Mouse (Mus musculus): Measurements from ENCODE around the gene Gng4. TPM values are rescaled to one million over a fixed set of nuclear protein-coding genes. Genes with fewer than 3 reads are reported as not detected.
A peak's percentile ranks its signal among the peaks of the same experiment; 100 is the strongest.

Gng4 gene
- polyA plus RNA-seq, 1 experiment from 2014 or later: not detected

- H3K27me3 ChIP-seq (ENCODE audit: insufficient read depth, low read length): peaks cover 12% of the 10 kb centered on the region
- TF ChIP-seq CTCF (IDR thresholded peaks at IDR 0.05; ENCODE audit: low read depth) (no peak), EP300 (IDR thresholded peaks at IDR 0.05; ENCODE audit: low read depth) (no peak)
- H3K9me3 ChIP-seq (ENCODE audit: low read length): no peaks in the 10 kb centered on the region
- ATAC-seq (no peak), DNase-seq (no peak)
- no peak overlapping the region for H3K9ac ChIP-seq (replicated peaks)
- peaks cover 28% of the 10 kb centered on the region for H3K36me3 ChIP-seq (replicated peaks; ENCODE audit: insufficient read depth, low read length)
- H3K27ac ChIP-seq (ENCODE audit: low read depth): no peak overlapping the region
- H3K4me3 ChIP-seq (ENCODE audit: low read depth, low read length): no peak overlapping the region
- no peak overlapping the region for H3K4me2 ChIP-seq (ENCODE audit: low read depth, low read length)
- H3K4me1 ChIP-seq (ENCODE audit: insufficient read depth): peaks cover 3% of the 10 kb centered on the region
- WGBS (ENCODE audit: insufficient replicate concordance): 84% methylated on average over 1 of the region's 1 CpGs
Observed at GRCm38 (mm10) chr13:13778837-13779458, 4.9 kb upstream of the Gng4 start.

DNA sequence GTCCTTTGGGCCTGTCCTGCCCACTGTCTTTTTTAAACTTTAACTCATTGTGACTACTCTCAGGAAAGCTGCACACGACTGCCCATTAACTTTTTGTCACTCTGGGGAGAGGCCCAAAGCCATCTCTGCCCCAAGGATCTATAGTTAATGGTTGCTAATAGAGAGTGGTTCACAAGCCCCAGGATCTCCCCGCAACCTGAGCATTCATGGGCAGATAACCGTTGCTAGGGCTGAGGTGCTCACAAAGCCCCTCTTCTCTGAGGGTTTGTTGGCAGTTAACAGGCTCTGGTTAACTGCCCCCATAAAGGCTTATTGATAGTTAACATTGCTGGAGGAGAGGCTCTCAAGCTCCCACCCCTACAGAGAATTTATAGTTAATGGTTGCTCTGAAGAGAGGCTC lies 3.6 kb upstream of the Gng4 start:
- H3K9ac ChIP-seq (replicated peaks): no peak overlapping the region
- no peak overlapping the region for H3K4me3 ChIP-seq (ENCODE audit: low read depth, low read length)
- H3K36me3 ChIP-seq (replicated peaks; ENCODE audit: insufficient read depth, low read length): peaks cover 25% of the 10 kb centered on the region
- H3K27me3 ChIP-seq (ENCODE audit: insufficient read depth, low read length): peaks cover 24% of the 10 kb centered on the region
- H3K27ac ChIP-seq (ENCODE audit: low read depth): no peak overlapping the region
- ATAC-seq (no peak), DNase-seq (no peak)
- H3K4me2 ChIP-seq (ENCODE audit: low read depth, low read length): no peak overlapping the region
- H3K4me1 ChIP-seq (ENCODE audit: insufficient read depth): peaks cover 13% of the 10 kb centered on the region
- 66% methylated on average over 3 of the region's 3 CpGs for WGBS (ENCODE audit: insufficient replicate concordance)
- no peaks in the 10 kb centered on the region for H3K9me3 ChIP-seq (ENCODE audit: low read length)
- TF ChIP-seq CTCF (IDR thresholded peaks at IDR 0.05; ENCODE audit: low read depth) (no peak), EP300 (IDR thresholded peaks at IDR 0.05; ENCODE audit: low read depth) (no peak)

- TF ChIP-seq EP300 (IDR thresholded peaks at IDR 0.05; ENCODE audit: low read depth) (no peak), CTCF (IDR thresholded peaks at IDR 0.05; ENCODE audit: low read depth) (no peak)
- ATAC-seq: no peak
- Histone ChIP-seq H3K4me1 (ENCODE audit: insufficient read depth) (peaks cover 16% of the 10 kb centered on the region), H3K27me3 (ENCODE audit: insufficient read depth, low read length) (peaks cover 32% of the 10 kb centered on the region), H3K4me3 (ENCODE audit: low read depth, low read length) (no peak overlapping the region), H3K9ac (replicated peaks) (no peak overlapping the region), H3K27ac (ENCODE audit: low read depth) (no peak overlapping the region), H3K9me3 (ENCODE audit: low read length) (no peaks in the 10 kb centered on the region), H3K4me2 (ENCODE audit: low read depth, low read length) (no peak overlapping the region), H3K36me3 (replicated peaks; ENCODE audit: insufficient read depth, low read length) (peaks cover 25% of the 10 kb centered on the region)
- DNase-seq: no peak
- 61% methylated on average over 4 of the region's 4 CpGs for WGBS (ENCODE audit: insufficient replicate concordance)
Observed at GRCm38 (mm10) chr13:13781026-13781425, 2.8 kb upstream of the Gng4 start.

GRCm38 (mm10) chr13:13783296-13783695 lies 563 bp upstream of the Gng4 start:
- no peak overlapping the region for H3K27ac ChIP-seq (ENCODE audit: low read depth)
- H3K27me3 ChIP-seq (ENCODE audit: insufficient read depth, low read length): peaks cover 37% of the 10 kb centered on the region
- H3K4me1 ChIP-seq (ENCODE audit: insufficient read depth): peaks cover 16% of the 10 kb centered on the region
- peak; percentile 8 for DNase-seq
- peaks cover 9% of the 10 kb centered on the region for H3K36me3 ChIP-seq (replicated peaks; ENCODE audit: insufficient read depth, low read length)
- ATAC-seq: no peak
- TF ChIP-seq EP300 (IDR thresholded peaks at IDR 0.05; ENCODE audit: low read depth): no peak
- TF ChIP-seq CTCF (IDR thresholded peaks at IDR 0.05; ENCODE audit: low read depth): no peak
- no peak overlapping the region for H3K4me2 ChIP-seq (ENCODE audit: low read depth, low read length)
- no peak overlapping the region for H3K9ac ChIP-seq (replicated peaks)
- H3K4me3 ChIP-seq (ENCODE audit: low read depth, low read length): no peak overlapping the region
- 49% methylated on average over 7 of the region's 7 CpGs for WGBS (ENCODE audit: insufficient replicate concordance)
- no peaks in the 10 kb centered on the region for H3K9me3 ChIP-seq (ENCODE audit: low read length)

GRCm38 (mm10) chr13:13784420-13784936 lies 619 bp downstream of the Gng4 start:
- peak; percentile 36; the same call in 1 of the 2 replicates for ATAC-seq
- Histone ChIP-seq H3K9ac (replicated peaks) (no peak overlapping the region), H3K4me2 (ENCODE audit: low read depth, low read length) (peak overlapping the region; percentile 79), H3K9me3 (ENCODE audit: low read length) (no peaks in the 10 kb centered on the region), H3K4me3 (ENCODE audit: low read depth, low read length) (peak overlapping the region; percentile 49), H3K4me1 (ENCODE audit: insufficient read depth) (peaks cover 16% of the 10 kb centered on the region), H3K27ac (ENCODE audit: low read depth) (no peak overlapping the region), H3K27me3 (ENCODE audit: insufficient read depth, low read length) (peaks cover 40% of the 10 kb centered on the region), H3K36me3 (replicated peaks; ENCODE audit: insufficient read depth, low read length) (0 out of 2 replicates have a peak, but pooled peaks cover 2% of the 10 kb centered on the region)
- TF ChIP-seq EP300 (IDR thresholded peaks at IDR 0.05; ENCODE audit: low read depth): no peak
- no peak for TF ChIP-seq CTCF (IDR thresholded peaks at IDR 0.05; ENCODE audit: low read depth)
- WGBS (ENCODE audit: insufficient replicate concordance): 6% methylated on average over 50 of the region's 59 CpGs
- DNase-seq: no peak

GRCm38 (mm10) chr13:13784981-13785783 lies 1.3 kb downstream of the Gng4 start:
- peaks cover 40% of the 10 kb centered on the region for H3K27me3 ChIP-seq (ENCODE audit: insufficient read depth, low read length)
- DNase-seq: peak; percentile 45
- no peak overlapping the region for H3K27ac ChIP-seq (ENCODE audit: low read depth)
- peak overlapping the region; percentile 79 for H3K4me2 ChIP-seq (ENCODE audit: low read depth, low read length)
- 0 out of 2 replicates have a peak, but pooled peaks cover under 1% of the 10 kb centered on the region for H3K36me3 ChIP-seq (replicated peaks; ENCODE audit: insufficient read depth, low read length)
- H3K4me3 ChIP-seq (ENCODE audit: low read depth, low read length): peak overlapping the region; percentile 49
- H3K9me3 ChIP-seq (ENCODE audit: low read length): no peaks in the 10 kb centered on the region
- H3K4me1 ChIP-seq (ENCODE audit: insufficient read depth): peaks cover 16% of the 10 kb centered on the region
- ATAC-seq: peak; percentile 71
- TF ChIP-seq CTCF (IDR thresholded peaks at IDR 0.05; ENCODE audit: low read depth) (no peak), EP300 (IDR thresholded peaks at IDR 0.05; ENCODE audit: low read depth) (no peak)
- no peak overlapping the region for H3K9ac ChIP-seq (replicated peaks)
- whole genome bisulfite sequencing (ENCODE audit: insufficient replicate concordance): 2% methylated on average over 30 of the region's 30 CpGs

Data from liver, postnatal 0 days (tissue).